Mouse (Mus musculus) lung, postnatal 0 days (tissue): ENCODE data around the gene Top1.

Experiments used
- CTCF ChIP-seq: IDR thresholded peaks from 2 replicates; pipeline ENCODE4 v1.5.1; 2016; ENCODE audit warnings: antibody characterized with exemption, mild to moderate bottlenecking
- EP300 ChIP-seq: IDR thresholded peaks from 2 replicates; pipeline ENCODE4 v1.6.1; 2016; ENCODE audit warnings: antibody characterized with exemption, mild to moderate bottlenecking, control low read depth

DNA sequence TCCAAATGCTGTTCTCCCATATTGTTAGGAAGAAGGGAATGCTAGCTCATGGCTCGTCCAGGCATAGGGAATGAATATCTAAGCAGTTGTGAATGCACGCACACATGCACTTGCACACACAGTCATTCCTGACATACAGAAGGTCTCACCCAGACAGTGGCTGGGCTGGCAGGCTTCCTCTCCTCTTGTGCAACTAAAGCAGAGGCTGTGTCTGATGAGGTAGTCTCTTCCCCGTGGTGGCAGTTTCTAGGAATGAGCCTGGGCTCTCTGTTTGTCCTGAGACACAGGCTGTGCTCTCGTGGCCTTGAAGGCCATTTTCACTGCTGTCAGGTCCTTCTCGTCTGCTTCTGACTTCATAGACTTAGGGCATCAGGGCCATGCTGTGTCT, 99.1 kb downstream of the Top1 start:
- no peak for TF ChIP-seq CTCF
- no peak for TF ChIP-seq EP300
